Mouse (Mus musculus) retina, postnatal 1 day (tissue): ENCODE data around the gene Rbp2.

Experiments used
- DNase-seq: peaks from one replicate; pipeline ENCODE4 v3.0.0-alpha.2; 2012

Gene Rbp2

GRCm38 (mm10) chr9:98485815-98486214 lies at the start of gene Rbp2:
Gene Rbp2 (plus strand): TSS chr9:98486115.
- DNase-seq: no peak

- DNase-seq: no peak
These were observed 48.1 kb upstream of the Rbp2 start for GRCm38 (mm10) chr9:98437819-98438218.

GRCm38 (mm10) chr9:98439091-98439490 lies 46.8 kb upstream of the Rbp2 start:
- DNase-seq: peak; percentile 44

- peak; percentile 55 for DNase-seq
These were observed 43.3 kb upstream of the Rbp2 start for GRCm38 (mm10) chr9:98442638-98443037.

- no peak for DNase-seq
These were observed 40.4 kb upstream of the Rbp2 start for GRCm38 (mm10) chr9:98445359-98446149.

- no peak for DNase-seq
These were observed 34.9 kb upstream of the Rbp2 start for GRCm38 (mm10) chr9:98450976-98451375.

- no peak for DNase-seq
These were observed 19.2 kb upstream of the Rbp2 start for GRCm38 (mm10) chr9:98466709-98467108.

- DNase-seq: no peak
These were observed 5.7 kb upstream of the Rbp2 start for GRCm38 (mm10) chr9:98480172-98480749.

GRCm38 (mm10) chr9:98482256-98482655 lies 3.7 kb upstream of the Rbp2 start:
- peak; percentile 56 for DNase-seq

GRCm38 (mm10) chr9:98485020-98485419 lies 895 bp upstream of the Rbp2 start:
- DNase-seq: no peak

GRCm38 (mm10) chr9:98487273-98487672 lies 1.4 kb downstream of the Rbp2 start:
- no peak for DNase-seq

- no peak for DNase-seq
These were observed 3.6 kb downstream of the Rbp2 start for GRCm38 (mm10) chr9:98489532-98489931.

GRCm38 (mm10) chr9:98490128-98490527 lies 4.2 kb downstream of the Rbp2 start:
- no peak for DNase-seq

- DNase-seq: no peak
These were observed 5.2 kb downstream of the Rbp2 start for GRCm38 (mm10) chr9:98491071-98491470.

- DNase-seq: no peak
These were observed 6.3 kb downstream of the Rbp2 start for GRCm38 (mm10) chr9:98492212-98492611.

- DNase-seq: no peak
These were observed 6.9 kb downstream of the Rbp2 start for GRCm38 (mm10) chr9:98492821-98493220.

- no peak for DNase-seq
These were observed 11.2 kb downstream of the Rbp2 start for GRCm38 (mm10) chr9:98497157-98497556.

GRCm38 (mm10) chr9:98497990-98498389 lies 12.1 kb downstream of the Rbp2 start:
- DNase-seq: peak; percentile 19

- DNase-seq: peak; percentile 25
These were observed 12.9 kb downstream of the Rbp2 start for GRCm38 (mm10) chr9:98498717-98499268.

GRCm38 (mm10) chr9:98499601-98500000 lies 13.7 kb downstream of the Rbp2 start:
- no peak for DNase-seq

- DNase-seq: no peak
These were observed 21.6 kb downstream of the Rbp2 start for GRCm38 (mm10) chr9:98507480-98507879.

GRCm38 (mm10) chr9:98510363-98511055 lies 24.6 kb downstream of the Rbp2 start:
- no peak for DNase-seq

- DNase-seq: no peak
These were observed 38.0 kb downstream of the Rbp2 start for GRCm38 (mm10) chr9:98523872-98524271.
